Mouse (Mus musculus) kidney, adult 11 months (tissue): ENCODE measurements around the gene Slc35c2.
A peak's percentile ranks its signal among the peaks of the same experiment; 100 is the strongest.

Experiments used
- DNase-seq: peaks from one replicate; pipeline ENCODE4 v3.0.0; 2022

Gene Slc35c2

GRCm38 (mm10) chr2:165271326-165271725 is 16.3 kb downstream of the Slc35c2 start:
- DNase-seq = no peak

- no peak for DNase-seq
Measured at GRCm38 (mm10) chr2:165270858-165271257, 16.8 kb downstream of the Slc35c2 start.

GRCm38 (mm10) chr2:165266739-165267138 is 20.9 kb downstream of the Slc35c2 start:
- no peak for DNase-seq

- no peak for DNase-seq
Measured at GRCm38 (mm10) chr2:165263861-165264260, 23.8 kb downstream of the Slc35c2 start.

GRCm38 (mm10) chr2:165262274-165262990 is 25.2 kb downstream of the Slc35c2 start:
- DNase-seq = no peak

GRCm38 (mm10) chr2:165259859-165260258 is 27.8 kb downstream of the Slc35c2 start:
- DNase-seq = no peak

- no peak for DNase-seq
Measured at GRCm38 (mm10) chr2:165258321-165258720, 29.3 kb downstream of the Slc35c2 start.

GRCm38 (mm10) chr2:165257151-165257834 is 30.4 kb downstream of the Slc35c2 start:
- no peak for DNase-seq

GRCm38 (mm10) chr2:165256213-165256612 is 31.5 kb downstream of the Slc35c2 start:
- DNase-seq = no peak

- DNase-seq = no peak
Measured at GRCm38 (mm10) chr2:165253867-165254266, 33.8 kb downstream of the Slc35c2 start.

- no peak for DNase-seq
Measured at GRCm38 (mm10) chr2:165253269-165253668, 34.4 kb downstream of the Slc35c2 start.

- no peak for DNase-seq
Measured at GRCm38 (mm10) chr2:165252801-165253200, 34.9 kb downstream of the Slc35c2 start.

GRCm38 (mm10) chr2:165252381-165252780 is 35.3 kb downstream of the Slc35c2 start:
- DNase-seq = peak; percentile 63

GRCm38 (mm10) chr2:165250903-165251302 is 36.8 kb downstream of the Slc35c2 start:
- no peak for DNase-seq

GRCm38 (mm10) chr2:165248967-165249366 is 38.7 kb downstream of the Slc35c2 start:
- no peak for DNase-seq

- DNase-seq = no peak
Measured at GRCm38 (mm10) chr2:165246349-165246748, 41.3 kb downstream of the Slc35c2 start.

- DNase-seq = no peak
Measured at GRCm38 (mm10) chr2:165243122-165243720, 44.4 kb downstream of the Slc35c2 start.

GRCm38 (mm10) chr2:165242575-165242974 is 45.1 kb downstream of the Slc35c2 start:
- no peak for DNase-seq

GRCm38 (mm10) chr2:165241786-165242185 is 45.9 kb downstream of the Slc35c2 start:
- no peak for DNase-seq

- DNase-seq = no peak
Measured at GRCm38 (mm10) chr2:165240371-165240770, 47.3 kb downstream of the Slc35c2 start.

- DNase-seq = no peak
Measured at GRCm38 (mm10) chr2:165239533-165240144, 48.0 kb downstream of the Slc35c2 start.

- DNase-seq = no peak
Measured at GRCm38 (mm10) chr2:165238416-165239145, 49.1 kb downstream of the Slc35c2 start.
